Mouse (Mus musculus) heart, embryonic 16.5 days (tissue): Measurements from ENCODE around the gene Mob3a. TPM values are rescaled to one million over a fixed set of nuclear protein-coding genes. Genes with fewer than 3 reads are reported as not detected.

Experiments
- ATAC-seq: fragments of 200-750 bp; cut with Nextera tagmentation; replicated peaks from 2 replicates; pipeline ENCODE4 v1.8.0; 2017; ENCODE audit warnings: moderate number of reproducible peaks; ENCODE audit not compliant: insufficient read depth, low FRiP score; ENCODE audit errors: extremely low read depth
- H3K27ac ChIP-seq: fragments of 300-500 bp; sonication (generic); 2 replicates; pipeline ENCODE4 v1.5.1; 2014; ENCODE audit warnings: mild to moderate bottlenecking, low read length, control low read depth, moderate library complexity
- H3K27me3 ChIP-seq: fragments of 300-500 bp; sonication (generic); 2 replicates; pipeline ENCODE4 v1.6.1; 2014; ENCODE audit warnings: low read length, mixed read lengths; ENCODE audit not compliant: control insufficient read depth, insufficient read depth
- H3K36me3 ChIP-seq: fragments of 300-500 bp; sonication (generic); 2 replicates; pipeline ENCODE4 v1.6.1; 2014; ENCODE audit not compliant: control insufficient read depth, insufficient read depth
- H3K4me1 ChIP-seq: fragments of 300-500 bp; sonication (generic); 2 replicates; pipeline ENCODE4 v1.6.1; 2014; ENCODE audit warnings: low read length, mixed read lengths; ENCODE audit not compliant: control insufficient read depth, insufficient read depth
- H3K4me2 ChIP-seq: fragments of 300-500 bp; sonication (generic); 2 replicates; pipeline ENCODE4 v1.6.1; 2014; ENCODE audit warnings: low read depth, mild to moderate bottlenecking, control low read depth, low read length
- H3K4me3 ChIP-seq: fragments of 300-500 bp; sonication (generic); 2 replicates; pipeline ENCODE4 v1.5.1; 2014; ENCODE audit warnings: mild to moderate bottlenecking, control low read depth, low read length
- H3K9ac ChIP-seq: fragments of 300-500 bp; sonication (generic); 2 replicates; pipeline ENCODE4 v1.6.1; 2014; ENCODE audit warnings: low read length, control low read depth
- H3K9me3 ChIP-seq: fragments of 300-500 bp; sonication (generic); replicated peaks from 2 replicates; pipeline ENCODE4 v1.6.1; 2016; ENCODE audit warnings: low read length; ENCODE audit not compliant: control insufficient read depth
- WGBS: fragments of 180-500 bp; shearing (Covaris S2); extraction: QIAGEN DNeasy Blood & Tissue Kit; methylation state at CpG from one replicate; pipeline ENCODE4 v1.1.7; 2014; 5-methylcytosine and 5-hydroxymethylcytosine counted together
- polyA plus RNA-seq: library from polyadenylated mRNA; unstranded; fragments of >200 nt; fragmentation: Nextera tagmentation; extraction: Ambion mirVana; gene quantifications from 2 replicates; pipeline ENCODE4 v1.2.1, GENCODE M21; 2015

Mob3a gene
- polyA plus RNA-seq: 29.0 and 33.4 TPM in 2 replicates

DNA sequence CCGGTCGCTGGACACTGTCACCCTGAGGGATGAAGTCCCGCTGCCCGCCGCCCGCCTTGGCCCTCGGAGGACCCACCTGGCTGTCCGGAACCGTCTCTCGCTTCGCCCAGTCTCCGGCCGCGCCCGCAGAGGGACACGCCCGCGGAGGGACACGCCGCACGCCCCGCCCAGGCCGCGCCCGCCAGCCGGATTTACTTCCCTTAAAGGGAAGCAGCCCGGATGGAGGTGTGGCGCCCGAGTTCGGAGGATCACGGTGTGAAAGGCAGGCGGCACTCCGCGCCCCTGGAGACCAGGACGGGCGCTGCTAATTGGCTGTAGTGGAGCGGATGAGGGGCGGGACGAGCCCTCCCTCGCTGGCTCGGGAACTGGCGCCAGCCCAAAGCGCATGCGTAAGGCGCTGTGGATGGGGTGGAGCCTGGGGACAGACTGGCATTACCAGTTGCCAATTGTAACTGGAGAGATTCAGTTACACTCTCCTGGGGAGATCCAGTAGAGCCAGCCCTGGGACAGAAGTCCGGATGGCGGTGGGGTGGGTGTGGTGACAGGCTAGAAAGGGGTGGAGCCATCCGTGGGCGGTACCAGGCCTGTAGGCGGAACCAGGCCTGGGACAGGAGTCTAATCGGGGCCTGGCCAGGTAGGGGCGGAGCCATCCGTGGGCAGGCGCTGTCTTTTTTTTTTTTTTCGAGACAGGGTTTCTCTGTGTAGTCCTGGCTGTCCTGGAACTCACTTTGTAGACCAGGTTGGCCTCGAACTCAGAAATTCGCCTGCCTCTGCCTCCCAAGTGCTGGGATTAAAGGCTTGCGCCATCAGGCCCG lies at the start of gene Mob3a, which contains the start of gene Izumo4:
Gene Mob3a, minus strand, starts transcription at position 257 of the 815 bp plus-strand sequence.
Gene Izumo4, plus strand, starts transcription at position 464 of the 815 bp plus-strand sequence.
- peak; percentile 94 for ATAC-seq
- peak within 1 kb of the TSS; percentile 81 for H3K27ac ChIP-seq
- H3K4me2 ChIP-seq: peak within 1 kb of the TSS; percentile 92
- no peaks in the 10 kb centered on the region for H3K9me3 ChIP-seq
- WGBS: under 1% methylated on average over 59 of the region's 59 CpGs
- H3K36me3 ChIP-seq: no peaks in the 10 kb centered on the region; the same call in 1 of the 2 replicates
- peak within 1 kb of the TSS; percentile 79 for H3K4me3 ChIP-seq
- H3K27me3 ChIP-seq: no peaks in the 10 kb centered on the region
- peaks cover 23% of the 10 kb centered on the region for H3K4me1 ChIP-seq
- H3K9ac ChIP-seq: peak within 1 kb of the TSS; percentile 83

DNA sequence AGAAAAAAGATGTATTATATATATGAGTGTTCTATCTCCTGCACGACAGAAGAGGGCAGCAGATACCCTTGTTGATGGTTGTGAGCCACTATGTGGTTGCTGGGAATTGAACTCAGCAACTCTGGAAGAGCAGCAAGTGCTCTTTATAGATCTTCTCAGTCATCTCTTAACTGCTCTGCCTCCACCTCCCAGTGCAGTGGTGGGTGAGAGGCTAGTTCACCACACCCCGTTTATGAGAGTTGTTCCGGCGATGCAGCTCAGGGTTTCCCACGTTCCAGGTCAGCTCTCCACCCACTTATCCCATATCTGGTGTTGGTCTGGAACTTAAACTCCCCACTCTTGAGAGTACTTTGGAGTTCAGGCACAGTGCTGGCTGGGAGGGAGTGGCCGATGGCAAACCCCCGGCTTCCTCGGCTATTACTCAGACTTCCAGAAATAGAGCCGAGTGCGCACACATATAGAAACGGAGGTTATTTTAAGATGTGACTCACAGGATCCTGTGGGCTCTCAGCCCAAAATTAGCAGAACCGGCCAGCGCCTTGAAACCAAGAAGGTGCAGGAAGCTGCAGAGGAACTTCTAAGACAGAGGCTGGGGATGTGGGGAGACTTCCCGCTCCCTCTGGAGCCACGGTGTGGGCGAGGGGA lies 49.5 kb upstream of the Mob3a start:
- H3K4me2 ChIP-seq: peak overlapping the region; percentile 73
- H3K4me1 ChIP-seq: peaks cover 31% of the 10 kb centered on the region
- H3K27me3 ChIP-seq: no peaks in the 10 kb centered on the region
- peak overlapping the region; percentile 49 for H3K4me3 ChIP-seq
- H3K27ac ChIP-seq: peak overlapping the region; percentile 100
- peak; percentile 80 for ATAC-seq
- 3% methylated on average over 16 of the region's 16 CpGs for WGBS
- H3K36me3 ChIP-seq: no peaks in the 10 kb centered on the region
- H3K9ac ChIP-seq: peak overlapping the region; percentile 82
- H3K9me3 ChIP-seq: no peaks in the 10 kb centered on the region

DNA sequence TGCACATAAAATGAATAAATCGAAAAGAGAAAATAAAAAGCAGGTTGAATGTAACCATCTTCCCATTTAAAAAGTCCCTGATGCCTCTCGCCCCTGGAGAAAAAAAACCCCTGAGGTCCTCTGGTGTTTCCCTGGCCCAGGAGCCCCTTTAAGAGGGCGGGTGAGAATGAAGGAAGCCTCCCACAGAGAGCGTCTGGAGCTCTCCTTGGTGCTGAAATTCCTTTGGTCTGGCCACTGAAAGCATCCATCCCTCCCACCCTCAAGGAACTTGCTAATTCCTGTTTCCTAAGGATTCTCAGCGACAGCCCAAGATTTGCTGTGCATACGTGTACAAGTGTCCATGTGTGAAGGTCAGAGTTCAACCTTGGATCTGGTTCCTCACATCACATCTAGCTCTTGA lies 46.8 kb upstream of the Mob3a start:
- Histone ChIP-seq H3K4me2 (no peak overlapping the region), H3K9ac (no peak overlapping the region), H3K9me3 (no peaks in the 10 kb centered on the region), H3K27me3 (no peaks in the 10 kb centered on the region), H3K27ac (no peak overlapping the region), H3K36me3 (no peaks in the 10 kb centered on the region), H3K4me3 (no peak overlapping the region), H3K4me1 (peaks cover 23% of the 10 kb centered on the region)
- no peak for ATAC-seq
- WGBS: 6% methylated on average over 6 of the region's 6 CpGs

DNA sequence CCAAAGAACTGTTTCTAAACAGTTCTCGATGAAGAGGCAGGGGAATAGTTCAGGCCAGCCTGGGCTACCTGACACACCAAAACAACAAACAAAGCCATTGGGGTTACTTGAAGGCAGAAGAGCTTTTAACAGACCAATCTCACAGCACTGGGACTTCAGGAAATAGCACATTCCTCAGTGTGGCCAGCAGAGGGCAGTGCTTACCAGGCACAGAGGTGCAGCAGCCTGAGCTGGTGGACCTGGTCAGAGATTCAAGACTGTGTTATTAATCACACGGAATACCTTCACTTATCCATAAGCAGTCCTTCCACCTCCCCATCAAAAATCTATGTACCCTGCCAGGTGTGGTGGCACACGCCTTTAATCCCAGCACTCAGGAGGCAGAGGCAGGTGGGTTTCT lies 45.6 kb upstream of the Mob3a start:
- Histone ChIP-seq H3K4me3 (no peak overlapping the region), H3K4me1 (peaks cover 21% of the 10 kb centered on the region), H3K4me2 (no peak overlapping the region), H3K36me3 (no peaks in the 10 kb centered on the region), H3K27ac (no peak overlapping the region), H3K9me3 (no peaks in the 10 kb centered on the region), H3K9ac (no peak overlapping the region), H3K27me3 (no peaks in the 10 kb centered on the region)
- 9% methylated on average over 3 of the region's 3 CpGs for WGBS
- ATAC-seq: no peak

DNA sequence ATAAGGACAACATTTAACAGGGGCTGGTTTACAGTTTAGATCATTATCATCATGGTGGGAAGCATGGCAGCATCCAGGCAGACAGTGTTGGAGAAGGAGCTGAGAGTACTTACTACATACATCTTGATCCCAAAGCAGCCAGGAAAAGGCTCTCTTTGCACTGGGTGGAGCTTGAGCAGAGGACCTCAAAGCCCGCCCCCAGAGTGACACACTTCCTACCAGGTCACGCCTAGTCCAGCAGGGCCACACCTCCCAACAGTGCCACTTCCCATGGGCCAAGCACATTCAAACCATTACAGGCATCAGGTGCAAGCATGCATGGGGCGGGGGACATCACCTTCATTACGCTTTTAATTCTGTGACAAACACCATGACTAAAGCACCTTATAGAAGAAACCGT lies 42.5 kb upstream of the Mob3a start:
- ATAC-seq: no peak
- Histone ChIP-seq H3K9me3 (no peaks in the 10 kb centered on the region), H3K27ac (no peak overlapping the region), H3K27me3 (no peaks in the 10 kb centered on the region), H3K36me3 (no peaks in the 10 kb centered on the region), H3K4me1 (peaks cover 26% of the 10 kb centered on the region), H3K4me3 (no peak overlapping the region), H3K4me2 (no peak overlapping the region), H3K9ac (no peak overlapping the region)
- WGBS: 31% methylated on average over 5 of the region's 5 CpGs

GRCm38 (mm10) chr10:80742180-80742978 lies 40.6 kb upstream of the Mob3a start, which contains the start of gene Ap3d1:
Ap3d1 (minus strand) TSS chr10:80742264.
- H3K27ac ChIP-seq: peak within 1 kb of the TSS; percentile 88
- peak within 1 kb of the TSS; percentile 96 for H3K4me3 ChIP-seq
- no peaks in the 10 kb centered on the region for H3K36me3 ChIP-seq
- peaks cover 25% of the 10 kb centered on the region for H3K4me1 ChIP-seq
- peak within 1 kb of the TSS; percentile 79 for H3K4me2 ChIP-seq
- WGBS: 2% methylated on average over 24 of the region's 25 CpGs
- no peaks in the 10 kb centered on the region for H3K9me3 ChIP-seq
- peak; percentile 99 for ATAC-seq
- no peaks in the 10 kb centered on the region for H3K27me3 ChIP-seq
- peak within 1 kb of the TSS; percentile 99 for H3K9ac ChIP-seq

- no peaks in the 10 kb centered on the region for H3K36me3 ChIP-seq
- peak overlapping the region; percentile 79 for H3K4me2 ChIP-seq
- H3K9ac ChIP-seq: peak overlapping the region; percentile 99
- ATAC-seq: peak; percentile 8; the same call in 1 of the 2 replicates
- no peaks in the 10 kb centered on the region for H3K27me3 ChIP-seq
- no peaks in the 10 kb centered on the region for H3K9me3 ChIP-seq
- H3K4me3 ChIP-seq: peak overlapping the region; percentile 96
- H3K27ac ChIP-seq: peak overlapping the region; percentile 88
- WGBS: under 1% methylated on average over 40 of the region's 46 CpGs
- peaks cover 31% of the 10 kb centered on the region for H3K4me1 ChIP-seq
These were observed 39.9 kb upstream of the Mob3a start for GRCm38 (mm10) chr10:80741634-80742179.

GRCm38 (mm10) chr10:80741146-80741545 lies 39.4 kb upstream of the Mob3a start:
- Histone ChIP-seq H3K27ac (peak overlapping the region; percentile 88), H3K4me1 (peaks cover 35% of the 10 kb centered on the region), H3K27me3 (no peaks in the 10 kb centered on the region), H3K4me3 (peak overlapping the region; percentile 96), H3K9ac (peak overlapping the region; percentile 99), H3K9me3 (no peaks in the 10 kb centered on the region), H3K4me2 (peak overlapping the region; percentile 79), H3K36me3 (no peaks in the 10 kb centered on the region)
- ATAC-seq: no peak
- WGBS: 8% methylated on average over 5 of the region's 5 CpGs
